Comparison of ENCODE assay signal across 12 mouse cellular contexts in the genomic region with DNA sequence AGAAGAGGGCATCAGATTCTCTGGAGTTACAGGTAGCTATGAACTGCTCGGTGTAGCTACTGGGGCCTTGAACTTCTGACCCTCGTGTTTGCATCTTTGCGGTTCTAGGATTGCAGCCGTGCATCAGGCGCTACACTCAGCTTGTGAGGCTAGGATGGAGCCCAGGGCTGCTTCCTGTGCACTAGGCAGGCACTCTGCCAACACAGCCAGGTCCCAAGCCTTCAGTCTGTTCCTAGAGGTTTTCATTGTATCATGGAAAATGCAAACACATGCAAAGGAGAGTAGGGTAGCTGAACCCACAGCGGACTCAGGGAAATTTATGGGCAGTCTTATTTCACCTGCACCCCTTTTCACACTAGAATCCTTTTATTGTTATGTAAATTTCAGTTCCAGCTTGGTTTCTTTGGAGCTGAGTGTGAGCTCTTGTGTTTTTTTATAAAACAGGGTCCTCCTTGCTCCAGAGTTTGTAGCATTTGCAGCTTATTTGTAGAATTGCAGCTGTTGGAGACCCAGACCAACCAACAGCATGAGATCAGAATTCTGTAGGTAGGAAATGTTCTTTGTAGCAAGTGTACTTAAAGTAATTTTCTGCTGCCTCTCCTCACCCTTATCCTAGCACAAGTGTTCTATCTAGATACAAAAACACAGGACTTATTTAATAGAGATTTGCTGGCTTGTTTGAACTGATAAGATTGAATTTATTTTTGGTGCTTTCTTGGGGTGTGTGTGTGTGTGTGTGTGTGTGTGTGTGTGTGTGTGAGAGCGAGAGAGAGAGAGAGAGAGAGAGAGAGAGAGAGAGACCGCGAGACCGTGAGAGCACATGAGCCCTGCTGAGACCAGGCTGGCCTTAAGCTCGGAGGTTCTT. TPM values are rescaled to one million over a fixed set of nuclear protein-coding genes. Genes with fewer than 3 reads are reported as not detected.
DNase-seq lines count a peak whose midpoint lies in the region; ATAC-seq and TF ChIP-seq lines count a peak whose summit lies in the region.
"Had no signal": no experiment of that assay in that cellular context is flagged by ENCODE, and none has a peak within 500 bp of the region (broad histone marks: within the 10 kb centered on the region; RNA-seq: fewer than 3 reads in every experiment).

No protein-coding gene starts in this region.

- no peak overlapping the region for H3K4me3 ChIP-seq in hindbrain, embryonic 12.5 days
- no peak overlapping the region for H3K4me3 ChIP-seq in hindbrain, embryonic 16.5 days (ENCODE audit: low read length)
- H3K4me3 ChIP-seq in MEL (ENCODE audit: control insufficient read depth in 1 of 2, insufficient read depth in 1 of 2, low read depth in 2 of 2, low read length in 2 of 2), result no peak overlapping the region
- H3K4me3 ChIP-seq in forebrain, embryonic 15.5 days, result no peak overlapping the region
- H3K4me3 ChIP-seq: heart, adult 2 months; limb, embryonic 15.5 days had no signal

- peaks cover 5% of the 10 kb centered on the region; the same call in 1 of the 2 replicates for H3K4me1 ChIP-seq in hindbrain, embryonic 12.5 days
- no peaks in the 10 kb centered on the region; the same call in 1 of the 2 replicates for H3K4me1 ChIP-seq in hindbrain, embryonic 16.5 days (ENCODE audit: control insufficient read depth, insufficient read depth, low read depth, low read length)
- peaks cover 14 to 23% of the 10 kb centered on the region in 2 experiments for H3K4me1 ChIP-seq in MEL (ENCODE audit: control insufficient read depth in 1 of 2, insufficient read depth in 2 of 2, low read length in 2 of 2)
- peaks cover 6% of the 10 kb centered on the region for H3K4me1 ChIP-seq in forebrain, embryonic 15.5 days

- no peak overlapping the region for H3K9ac ChIP-seq in hindbrain, embryonic 12.5 days
- H3K9ac ChIP-seq in hindbrain, embryonic 16.5 days (ENCODE audit: low read depth, low read length), result no peak overlapping the region
- H3K9ac ChIP-seq in MEL (ENCODE audit: control insufficient read depth, low read depth, low read length, poor library complexity, severe bottlenecking), result no peak overlapping the region
- H3K9ac ChIP-seq in forebrain, embryonic 15.5 days (replicated peaks), result no peak overlapping the region
- H3K9ac ChIP-seq: limb, embryonic 15.5 days had no signal

- TF ChIP-seq POLR2A in MEL (IDR thresholded peaks at IDR 0.05; ENCODE audit: control insufficient read depth in 1 of 2, insufficient read depth in 1 of 2, low read depth in 1 of 2, low read length in 2 of 2, poor library complexity in 1 of 2), result no peak

- H3K4me2 ChIP-seq in hindbrain, embryonic 12.5 days (replicated peaks), result no peak overlapping the region
- no peak overlapping the region for H3K4me2 ChIP-seq in hindbrain, embryonic 16.5 days (ENCODE audit: low read length)
- no peak overlapping the region for H3K4me2 ChIP-seq in forebrain, embryonic 15.5 days (replicated peaks)
- H3K4me2 ChIP-seq: limb, embryonic 15.5 days had no signal

- peak in 1 of 2 experiments; percentile 37; a peak in 1 of 4 replicates for TF ChIP-seq EP300 in MEL (IDR thresholded peaks at IDR 0.05; ENCODE audit: low read depth in 1 of 2, low read length in 2 of 2)

- TF ChIP-seq CTCF in MEL (IDR thresholded peaks at IDR 0.05 in 2 of 3, conservative IDR thresholded peaks at IDR 0.05 in 1 of 3; ENCODE audit: control insufficient read depth in 1 of 3, insufficient read depth in 1 of 3, low read depth in 2 of 3, low read length in 3 of 3, poor library complexity in 1 of 3, severe bottlenecking in 1 of 3), result 0 out of 6 replicates have a peak, but pooled peaks of 1 of the 3 experiments have one; percentile 4

- peak overlapping the region; percentile 30; the same call in 1 of the 2 replicates for H3K27ac ChIP-seq in hindbrain, embryonic 12.5 days
- H3K27ac ChIP-seq in hindbrain, embryonic 16.5 days (ENCODE audit: low read depth, low read length), result no peak overlapping the region
- no peak overlapping the region for H3K27ac ChIP-seq in MEL (ENCODE audit: control insufficient read depth, low read depth, low read length)
- H3K27ac ChIP-seq in forebrain, embryonic 15.5 days (replicated peaks), result peak overlapping the region; percentile 43; the same call in 1 of the 2 replicates
- H3K27ac ChIP-seq: heart, adult 2 months; hindbrain, postnatal 0 days; limb, embryonic 15.5 days had no signal

- peaks cover 51% of the 10 kb centered on the region for H3K79me2 ChIP-seq in MEL (ENCODE audit: control insufficient read depth, insufficient read depth, low read length, poor library complexity)

- DNase-seq in ES-CJ7 (ENCODE audit: low read depth, low spot score) (peak; percentile 47), MEL (ENCODE audit: low read depth, low spot score) (no peak)
- no peak for DNase-seq in lung, postnatal 10 days
- no peak for DNase-seq in gastrocnemius, postnatal 25 days
- DNase-seq: layer of hippocampus, adult 9-11 months; right cerebral cortex, postnatal 14 days had no signal

- ATAC-seq in hindbrain, embryonic 12.5 days (ENCODE audit: low FRiP score), result no peak
- no peak for ATAC-seq in hindbrain, embryonic 16.5 days
- ATAC-seq in forebrain, embryonic 15.5 days (replicated peaks), result no peak
- ATAC-seq: hindbrain, postnatal 0 days had no signal

- 72% methylated on average over 9 of the region's 11 CpGs for WGBS in hindbrain, embryonic 12.5 days
- WGBS in hindbrain, embryonic 16.5 days, result 63% methylated on average over 11 of the region's 11 CpGs
- 58% methylated on average over 11 of the region's 11 CpGs for WGBS in forebrain, embryonic 15.5 days

- no peaks in the 10 kb centered on the region for H3K9me3 ChIP-seq in hindbrain, embryonic 12.5 days (replicated peaks)
- H3K9me3 ChIP-seq in hindbrain, embryonic 16.5 days (ENCODE audit: control insufficient read depth, low read length), result no peaks in the 10 kb centered on the region
- no peaks in the 10 kb centered on the region for H3K9me3 ChIP-seq in MEL (replicated peaks; ENCODE audit: insufficient read depth, low read length)
- H3K9me3 ChIP-seq in forebrain, embryonic 15.5 days, result no peaks in the 10 kb centered on the region
- H3K9me3 ChIP-seq: limb, embryonic 15.5 days had no signal

- H3K27me3 ChIP-seq in hindbrain, embryonic 12.5 days, result no peaks in the 10 kb centered on the region
- no peaks in the 10 kb centered on the region for H3K27me3 ChIP-seq in hindbrain, embryonic 16.5 days (replicated peaks; ENCODE audit: control insufficient read depth, insufficient read depth, low read length)
- no peaks in the 10 kb centered on the region for H3K27me3 ChIP-seq in MEL (ENCODE audit: control insufficient read depth in 1 of 2, insufficient read depth in 2 of 2, low read length in 2 of 2)
- no peaks in the 10 kb centered on the region for H3K27me3 ChIP-seq in forebrain, embryonic 15.5 days
- H3K27me3 ChIP-seq: limb, embryonic 15.5 days had no signal

- TF ChIP-seq RAD21 in MEL (IDR thresholded peaks at IDR 0.05; ENCODE audit: low read depth, low read length), result no peak

- H3K36me3 ChIP-seq in hindbrain, embryonic 12.5 days, result no peaks in the 10 kb centered on the region
- no peaks in the 10 kb centered on the region for H3K36me3 ChIP-seq in hindbrain, embryonic 16.5 days (ENCODE audit: control insufficient read depth, insufficient read depth, low read length)
- peaks cover 0 to 19% of the 10 kb centered on the region in 2 experiments; a peak in 3 of 4 replicates for H3K36me3 ChIP-seq in MEL (ENCODE audit: control insufficient read depth in 1 of 2, insufficient read depth in 2 of 2, low read length in 2 of 2)
- H3K36me3 ChIP-seq in forebrain, embryonic 15.5 days, result no peaks in the 10 kb centered on the region
- H3K36me3 ChIP-seq: limb, embryonic 15.5 days had no signal

TF ChIP-seq in MEL, 35 proteins besides CTCF, POLR2A, EP300 and RAD21:
- TF ChIP-seq ETS1 (IDR thresholded peaks at IDR 0.05; ENCODE audit: low read depth, low read length), result 0 out of 2 replicates have a peak, but pooled peaks have one; percentile 8
- peak; percentile 52; the same call in 1 of the 2 replicates for TF ChIP-seq RCOR1 (IDR thresholded peaks at IDR 0.05; ENCODE audit: low read depth, low read length)
- TF ChIP-seq ZNF384 (IDR thresholded peaks at IDR 0.05; ENCODE audit: low read depth, low read length), result no peak
- TF ChIP-seq MEF2A (IDR thresholded peaks at IDR 0.05; ENCODE audit: extremely low read depth, insufficient replicate concordance, low read depth, low read length, poor library complexity, severe bottlenecking), result peak; percentile 69; the same call in 1 of the 2 replicates
- peak; percentile 34; the same call in 1 of the 2 replicates for TF ChIP-seq GATA1 (IDR thresholded peaks at IDR 0.05; ENCODE audit: low read depth, low read length)

RNA-seq across cellular contexts. Expression of gene Lmtk2, which starts 12.6 kb away (rescaled TPM):
- polyA plus RNA-seq in hindbrain, embryonic 12.5 days (2016; fragmentation: Nextera tagmentation; extraction: Ambion mirVana), result 8.5 and 10.1 TPM in 2 replicates
- 9.1 TPM in 2 replicates for polyA plus RNA-seq in hindbrain, embryonic 16.5 days (2015; fragmentation: Nextera tagmentation; extraction: Ambion mirVana)
- total RNA-seq in MEL (2012; rRNA removed), result 14.2 and 14.8 TPM in 2 replicates
- 10 to 100 TPM in 1 of 2 experiments, not detected in 1; 12.6 TPM for polyA plus RNA-seq in MEL (2012; ENCODE audit: insufficient read depth in 1 of 2, insufficient read length in 2 of 2, low read depth in 1 of 2, low replicate concordance in 2 of 2, missing spikeins in 1 of 2)
- 8.4 and 9.1 TPM in 2 replicates for polyA plus RNA-seq in forebrain, embryonic 15.5 days (2015; fragmentation: Nextera tagmentation; extraction: Ambion mirVana)
- 10 to 100 TPM; 17.0 to 17.3 TPM for total RNA-seq in gastrocnemius, postnatal 25 days (2021)

Comparison
In these comparisons a context has a peak if more than half of its experiments do, and no peak if none do; other contexts are left out.
1. H3K27ac ChIP-seq: peak in hindbrain, embryonic 12.5 days (single experiment) and forebrain, embryonic 15.5 days (single experiment); none in hindbrain, embryonic 16.5 days (single experiment) and MEL (single experiment).